Mouse (Mus musculus): ENCODE data around the gene Gm7138. TPM values are rescaled to one million over a fixed set of nuclear protein-coding genes. Genes with fewer than 3 reads are reported as not detected.
"Not testable (repeated sequence)": the region's sequence is repeated elsewhere in the genome, so short reads cannot be mapped to it uniquely, and the experiment has no call there.

Gm7138 gene
- polyA plus RNA-seq, 1 experiment from 2014 or later = not detected

GRCm38 (mm10) chr10:77797677-77798076, 20.9 kb upstream of the Gm7138 start:
- no peak overlapping the region for H3K27ac ChIP-seq (ENCODE audit: low read length)

GRCm38 (mm10) chr10:77794976-77795375, 18.2 kb upstream of the Gm7138 start, which contains the start of gene Gm9639:
Gene Gm9639, minus strand, starts transcription at chr10:77795076.
- WGBS = 94% methylated on average over 2 of the region's 2 CpGs
- H3K4me2 ChIP-seq (ENCODE audit: low read length) = no peak within 1 kb of the TSS
- ATAC-seq = no peak

More at GRCm38 (mm10) chr10:77797677-77798076, 20.9 kb upstream of the Gm7138 start:
- H3K9ac ChIP-seq (ENCODE audit: low read depth, low read length) = no peak overlapping the region
- H3K4me2 ChIP-seq (ENCODE audit: low read length) = no peak overlapping the region
- no peaks in the 10 kb centered on the region for H3K27me3 ChIP-seq (ENCODE audit: control insufficient read depth, insufficient read depth, low read depth, low read length)
- H3K36me3 ChIP-seq (ENCODE audit: control insufficient read depth, insufficient read depth, low read length) = no peaks in the 10 kb centered on the region
- no peaks in the 10 kb centered on the region for H3K9me3 ChIP-seq (replicated peaks; ENCODE audit: control insufficient read depth, low read length, poor library complexity, severe bottlenecking)
- H3K4me3 ChIP-seq (ENCODE audit: low read depth, low read length) = no peak overlapping the region
- 18% methylated on average over 3 of the region's 3 CpGs for WGBS
- ATAC-seq = no peak
- no peaks in the 10 kb centered on the region for H3K4me1 ChIP-seq (ENCODE audit: control insufficient read depth, insufficient read depth, low read length)

DNA sequence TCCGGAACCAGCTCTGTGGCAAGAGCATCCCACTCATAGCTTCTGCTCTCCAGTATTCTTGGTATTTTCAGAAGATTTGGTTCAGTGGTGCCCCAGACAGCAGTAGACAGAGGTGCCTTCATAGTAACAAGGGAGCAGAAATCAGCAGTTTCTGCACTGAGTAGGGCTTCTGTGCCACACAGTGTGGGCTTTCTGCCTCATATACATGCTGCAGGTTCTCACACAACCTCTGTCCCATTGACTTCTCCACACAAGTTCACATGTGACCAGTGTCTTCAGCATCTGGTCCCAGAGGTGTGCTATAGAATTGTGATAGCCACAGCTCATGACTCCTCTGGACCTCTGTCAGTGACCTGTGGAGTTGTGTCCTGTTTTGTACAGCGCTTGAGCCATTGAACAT, 11.9 kb upstream of the Gm7138 start:
- Histone ChIP-seq H3K9ac (ENCODE audit: low read depth, low read length) (no peak overlapping the region), H3K4me1 (ENCODE audit: control insufficient read depth, insufficient read depth, low read length) (no peaks in the 10 kb centered on the region), H3K36me3 (ENCODE audit: control insufficient read depth, insufficient read depth, low read length) (no peaks in the 10 kb centered on the region), H3K27ac (ENCODE audit: low read length) (no peak overlapping the region), H3K9me3 (replicated peaks; ENCODE audit: control insufficient read depth, low read length, poor library complexity, severe bottlenecking) (no peaks in the 10 kb centered on the region), H3K4me3 (ENCODE audit: low read depth, low read length) (no peak overlapping the region), H3K27me3 (ENCODE audit: control insufficient read depth, insufficient read depth, low read depth, low read length) (no peaks in the 10 kb centered on the region), H3K4me2 (ENCODE audit: low read length) (no peak overlapping the region)
- ATAC-seq = no peak
- 77% methylated on average over 2 of the region's 2 CpGs for WGBS

More at GRCm38 (mm10) chr10:77794976-77795375, 18.2 kb upstream of the Gm7138 start, which contains the start of gene Gm9639:
- Histone ChIP-seq H3K27ac (ENCODE audit: low read length) (no peak within 1 kb of the TSS), H3K4me3 (ENCODE audit: low read depth, low read length) (no peak within 1 kb of the TSS), H3K9me3 (replicated peaks; ENCODE audit: control insufficient read depth, low read length, poor library complexity, severe bottlenecking) (no peaks in the 10 kb centered on the region), H3K4me1 (ENCODE audit: control insufficient read depth, insufficient read depth, low read length) (no peaks in the 10 kb centered on the region), H3K9ac (ENCODE audit: low read depth, low read length) (no peak within 1 kb of the TSS), H3K36me3 (ENCODE audit: control insufficient read depth, insufficient read depth, low read length) (no peaks in the 10 kb centered on the region), H3K27me3 (ENCODE audit: control insufficient read depth, insufficient read depth, low read depth, low read length) (no peaks in the 10 kb centered on the region)

DNA sequence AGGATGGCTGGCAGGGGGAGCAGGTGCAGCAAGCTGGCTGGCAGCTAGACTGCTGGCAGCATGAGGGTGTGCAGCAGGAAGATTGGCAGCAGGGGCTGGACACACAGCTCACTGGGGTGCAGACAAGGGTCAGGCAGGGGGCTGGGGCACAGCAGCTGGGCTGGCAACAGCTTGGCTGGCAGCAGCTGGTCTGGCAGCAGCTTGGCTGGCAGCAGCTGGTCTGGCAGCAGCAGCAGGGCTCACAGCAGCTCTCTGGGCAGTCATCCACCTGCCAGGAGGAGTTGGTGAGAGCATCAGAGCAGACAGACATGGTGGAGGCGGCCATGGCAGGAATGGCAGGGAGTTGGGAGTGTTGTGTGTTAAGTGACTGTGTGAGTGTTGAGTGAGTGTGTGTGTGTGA, 11.1 kb upstream of the Gm7138 start, which contains the start of gene Gm7137:
TSS of gene Gm7137 (minus strand) at position 325 of the 400 bp plus-strand sequence.
- WGBS = 20% methylated on average over 1 of the region's 1 CpGs
- H3K4me3 ChIP-seq (ENCODE audit: low read depth, low read length); H3K36me3 ChIP-seq (ENCODE audit: control insufficient read depth, insufficient read depth, low read length); H3K27me3 ChIP-seq (ENCODE audit: control insufficient read depth, insufficient read depth, low read depth, low read length); H3K27ac ChIP-seq (ENCODE audit: low read length); ATAC-seq; H3K9me3 ChIP-seq (replicated peaks; ENCODE audit: control insufficient read depth, low read length, poor library complexity, severe bottlenecking); H3K4me1 ChIP-seq (ENCODE audit: control insufficient read depth, insufficient read depth, low read length); H3K9ac ChIP-seq (ENCODE audit: low read depth, low read length); H3K4me2 ChIP-seq (ENCODE audit: low read length): not testable (repeated sequence)

GRCm38 (mm10) chr10:77783396-77783795, 6.7 kb upstream of the Gm7138 start:
- H3K27me3 ChIP-seq (ENCODE audit: control insufficient read depth, insufficient read depth, low read depth, low read length); H3K9me3 ChIP-seq (replicated peaks; ENCODE audit: control insufficient read depth, low read length, poor library complexity, severe bottlenecking); H3K36me3 ChIP-seq (ENCODE audit: control insufficient read depth, insufficient read depth, low read length); H3K4me1 ChIP-seq (ENCODE audit: control insufficient read depth, insufficient read depth, low read length); ATAC-seq; H3K4me2 ChIP-seq (ENCODE audit: low read length); H3K9ac ChIP-seq (ENCODE audit: low read depth, low read length); H3K4me3 ChIP-seq (ENCODE audit: low read depth, low read length); H3K27ac ChIP-seq (ENCODE audit: low read length): not testable (repeated sequence)
- 92% methylated on average over 2 of the region's 3 CpGs for WGBS

GRCm38 (mm10) chr10:77782442-77782841, 5.7 kb upstream of the Gm7138 start, which contains the start of gene Gm3250:
Gene Gm3250, minus strand, starts transcription at chr10:77782542.
- not testable (repeated sequence) for H3K27ac ChIP-seq (ENCODE audit: low read length); H3K36me3 ChIP-seq (ENCODE audit: control insufficient read depth, insufficient read depth, low read length); H3K9ac ChIP-seq (ENCODE audit: low read depth, low read length); H3K4me2 ChIP-seq (ENCODE audit: low read length); H3K27me3 ChIP-seq (ENCODE audit: control insufficient read depth, insufficient read depth, low read depth, low read length); ATAC-seq; H3K9me3 ChIP-seq (replicated peaks; ENCODE audit: control insufficient read depth, low read length, poor library complexity, severe bottlenecking); H3K4me3 ChIP-seq (ENCODE audit: low read depth, low read length); H3K4me1 ChIP-seq (ENCODE audit: control insufficient read depth, insufficient read depth, low read length)
- WGBS = no CpG with 5 or more reads among the region's 1 CpGs

GRCm38 (mm10) chr10:77772142-77772541, 4.6 kb downstream of the Gm7138 start:
- not testable (repeated sequence) for H3K4me2 ChIP-seq (ENCODE audit: low read length); H3K27me3 ChIP-seq (ENCODE audit: control insufficient read depth, insufficient read depth, low read depth, low read length); H3K4me1 ChIP-seq (ENCODE audit: control insufficient read depth, insufficient read depth, low read length); H3K27ac ChIP-seq (ENCODE audit: low read length); H3K36me3 ChIP-seq (ENCODE audit: control insufficient read depth, insufficient read depth, low read length); ATAC-seq; H3K4me3 ChIP-seq (ENCODE audit: low read depth, low read length); H3K9ac ChIP-seq (ENCODE audit: low read depth, low read length); H3K9me3 ChIP-seq (replicated peaks; ENCODE audit: control insufficient read depth, low read length, poor library complexity, severe bottlenecking)
- WGBS = 82% methylated on average over 1 of the region's 3 CpGs

DNA sequence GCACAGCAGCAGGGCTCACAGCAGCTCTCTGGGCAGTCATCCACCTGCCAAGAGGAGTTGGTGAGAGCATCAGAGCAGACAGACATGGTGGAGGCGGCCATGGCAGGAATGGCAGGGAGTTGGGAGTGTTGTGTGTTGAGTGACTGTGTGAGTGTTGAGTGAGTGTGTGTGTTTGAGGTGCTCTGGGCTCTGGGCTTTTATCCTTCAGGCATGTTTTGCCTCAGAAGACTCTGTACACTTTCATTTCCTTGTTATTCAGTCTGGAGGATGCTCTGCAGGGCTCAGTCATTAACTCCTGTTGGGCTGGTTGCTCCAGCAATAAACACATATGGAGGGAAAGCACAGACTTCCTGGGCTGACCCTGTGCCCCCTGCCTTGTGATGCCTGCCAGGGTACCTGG, 5.5 kb downstream of the Gm7138 start, which contains the start of gene Gm3238:
TSS of gene Gm3238 (minus strand) at position 101 of the 400 bp plus-strand sequence.
- H3K9ac ChIP-seq (ENCODE audit: low read depth, low read length); H3K27ac ChIP-seq (ENCODE audit: low read length); H3K4me3 ChIP-seq (ENCODE audit: low read depth, low read length): not testable (repeated sequence)

GRCm38 (mm10) chr10:77769727-77770126, 7.0 kb downstream of the Gm7138 start:
- 91% methylated on average over 1 of the region's 1 CpGs for WGBS
- Histone ChIP-seq H3K4me3 (ENCODE audit: low read depth, low read length) (no peak overlapping the region), H3K4me1 (ENCODE audit: control insufficient read depth, insufficient read depth, low read length) (no peaks in the 10 kb centered on the region), H3K36me3 (ENCODE audit: control insufficient read depth, insufficient read depth, low read length) (no peaks in the 10 kb centered on the region), H3K27ac (ENCODE audit: low read length) (no peak overlapping the region), H3K27me3 (ENCODE audit: control insufficient read depth, insufficient read depth, low read depth, low read length) (no peaks in the 10 kb centered on the region), H3K9ac (ENCODE audit: low read depth, low read length) (no peak overlapping the region), H3K9me3 (replicated peaks; ENCODE audit: control insufficient read depth, low read length, poor library complexity, severe bottlenecking) (no peaks in the 10 kb centered on the region), H3K4me2 (ENCODE audit: low read length) (no peak overlapping the region)
- ATAC-seq = no peak

More for the DNA sequence above, 5.5 kb downstream of the Gm7138 start, which contains the start of gene Gm3238:
- H3K9me3 ChIP-seq (replicated peaks; ENCODE audit: control insufficient read depth, low read length, poor library complexity, severe bottlenecking); ATAC-seq; H3K27me3 ChIP-seq (ENCODE audit: control insufficient read depth, insufficient read depth, low read depth, low read length); H3K36me3 ChIP-seq (ENCODE audit: control insufficient read depth, insufficient read depth, low read length); H3K4me1 ChIP-seq (ENCODE audit: control insufficient read depth, insufficient read depth, low read length); H3K4me2 ChIP-seq (ENCODE audit: low read length): not testable (repeated sequence)
- 100% methylated on average over 1 of the region's 1 CpGs for WGBS

All from midbrain, embryonic 16.5 days (tissue).